Mouse (Mus musculus): ENCODE data around the gene Ap1g1.

The Ap1g1 gene

GRCm38 (mm10) chr8:109903909-109904469 is 125.6 kb downstream of the Ap1g1 start:
- in situ Hi-C loops (cut with MboI; ENCODE audit: low pct_unique_long_range_greater_than_20kb in 1 of 2, low sequenced_read_pairs in 2 of 2, unreplicated experiment in 1 of 2), result no loop called here

GRCm38 (mm10) chr8:109904928-109905668 is 126.7 kb downstream of the Ap1g1 start:
- in situ Hi-C loops (cut with MboI; ENCODE audit: low pct_unique_long_range_greater_than_20kb in 1 of 2, low sequenced_read_pairs in 2 of 2, unreplicated experiment in 1 of 2), result no loop called here

- in situ Hi-C loops (cut with MboI; ENCODE audit: low pct_unique_long_range_greater_than_20kb in 1 of 2, low sequenced_read_pairs in 2 of 2, unreplicated experiment in 1 of 2), result no loop called here
Observed at GRCm38 (mm10) chr8:109906907-109907306, 128.6 kb downstream of the Ap1g1 start.

GRCm38 (mm10) chr8:109907376-109907775 is 129.0 kb downstream of the Ap1g1 start:
- in situ Hi-C loops (cut with MboI; ENCODE audit: low pct_unique_long_range_greater_than_20kb in 1 of 2, low sequenced_read_pairs in 2 of 2, unreplicated experiment in 1 of 2), result no loop called here
